In genomic region chr1:134241298-134241697, GRCm38 (mm10) we compare ENCODE assay signal across 1 mouse cellular context.
TF ChIP-seq lines count a peak whose summit lies in the region.

No protein-coding gene starts in this region.

TF ChIP-seq in CH12.LX, 34 proteins besides CTCF, POLR2A, EP300 and RAD21:
- no peak for TF ChIP-seq SIN3A (IDR thresholded peaks at IDR 0.05; ENCODE audit: low read length)
- no peak for TF ChIP-seq PAX5 (IDR thresholded peaks at IDR 0.05; ENCODE audit: low read length)
- peak; percentile 48 for TF ChIP-seq NRF1 (IDR thresholded peaks at IDR 0.05; ENCODE audit: low read depth, low read length)
